Mouse (Mus musculus) CH12.LX (cell line): Measurements from ENCODE around the gene Fer. TPM values are rescaled to one million over a fixed set of nuclear protein-coding genes. Genes with fewer than 3 reads are reported as not detected.
A peak's percentile ranks its signal among the peaks of the same experiment; 100 is the strongest.

Experiments
- DNase-seq: peaks from one replicate; pipeline ENCODE4 v3.0.0-alpha.2; 2013; ENCODE audit errors: extremely low read depth
- H3K27ac ChIP-seq: 2 replicates; pipeline ENCODE4 v1.5.1; 2012; ENCODE audit warnings: low read depth, mild to moderate bottlenecking, control low read depth, moderate library complexity; ENCODE audit not compliant: insufficient read depth
- H3K27me3 ChIP-seq: replicated peaks from 2 replicates; pipeline ENCODE3; 2012; ENCODE audit warnings: inconsistent platforms
- H3K36me3 ChIP-seq, 2 experiments: replicated peaks in 1 of 2; 2 replicates each; pipeline versions ENCODE3 to v1.6.1; 2012; ENCODE audit warnings: inconsistent platforms in 1 of 2, low read length in 1 of 2, mild to moderate bottlenecking in 1 of 2, mixed read lengths in 1 of 2, moderate library complexity in 1 of 2; ENCODE audit not compliant: control insufficient read depth in 1 of 2, insufficient read depth in 1 of 2
- H3K4me1 ChIP-seq, 2 experiments: 2 replicates each; pipeline ENCODE4 v1.6.1; 2012; ENCODE audit warnings: inconsistent platforms in 1 of 2, moderate library complexity in 1 of 2; ENCODE audit not compliant: insufficient read depth in 2 of 2, control insufficient read depth in 1 of 2
- H3K4me2 ChIP-seq: 2 replicates; pipeline ENCODE4 v1.6.1; 2012; ENCODE audit warnings: low read depth, mild to moderate bottlenecking, control low read depth; ENCODE audit not compliant: poor library complexity, insufficient read depth, severe bottlenecking
- H3K4me3 ChIP-seq, 3 experiments: fragments of 150-350 bp in 1 of 3; sonication (generic) in 1 of 3; replicated peaks in 1 of 3; 2 replicates each; pipeline versions ENCODE3 to v1.5.1; 2011 to 2012; ENCODE audit warnings: low read depth in 2 of 3, low read length in 2 of 3, mild to moderate bottlenecking in 2 of 3, moderate library complexity in 2 of 3, control low read depth in 1 of 3, improper control_type of control experiment in 1 of 3, inconsistent platforms in 1 of 3, mixed read lengths in 1 of 3; ENCODE audit not compliant: poor library complexity in 1 of 3
- H3K79me2 ChIP-seq: replicated peaks from 2 replicates; pipeline ENCODE4 v1.6.1; 2012; ENCODE audit warnings: mild to moderate bottlenecking, moderate library complexity; ENCODE audit not compliant: control insufficient read depth, poor library complexity, insufficient read depth, severe bottlenecking; ENCODE audit errors: extremely low read depth
- H3K9ac ChIP-seq: 2 replicates; pipeline ENCODE4 v1.6.1; 2012; ENCODE audit warnings: low read depth, mild to moderate bottlenecking, control low read depth, moderate library complexity; ENCODE audit not compliant: insufficient read depth
- H3K9me3 ChIP-seq: replicated peaks from 2 replicates; pipeline ENCODE3; 2012; ENCODE audit warnings: low read length, inconsistent platforms, mixed read lengths
- BHLHE40 ChIP-seq: IDR thresholded peaks from 2 replicates; pipeline ENCODE4 v1.6.1; 2011; ENCODE audit warnings: mild to moderate bottlenecking, low read depth, low read length, improper control_type of control experiment
- CHD1 ChIP-seq: IDR thresholded peaks from 2 replicates; pipeline ENCODE4 v1.6.1; 2012; ENCODE audit warnings: low read depth, low read length, improper control_type of control experiment, inconsistent platforms
- E2F4 ChIP-seq: IDR thresholded peaks from 2 replicates; pipeline ENCODE4 v1.6.1; 2011; ENCODE audit warnings: low read depth, low read length, improper control_type of control experiment; ENCODE audit not compliant: insufficient replicate concordance
- EP300 ChIP-seq: IDR thresholded peaks from 2 replicates; pipeline ENCODE4 v1.6.1; 2011; ENCODE audit warnings: low read length, improper control_type of control experiment
- ETS1 ChIP-seq: conservative IDR thresholded peaks from 2 replicates; pipeline ENCODE4 v1.6.1; 2012; ENCODE audit warnings: low read depth, mild to moderate bottlenecking, inconsistent platforms, low read length, improper control_type of control experiment, moderate library complexity
- GABPA ChIP-seq: IDR thresholded peaks from 2 replicates; pipeline ENCODE4 v1.6.1; 2012; ENCODE audit warnings: low read depth, low read length, improper control_type of control experiment, inconsistent platforms; ENCODE audit not compliant: insufficient replicate concordance
- IRF4 ChIP-seq: IDR thresholded peaks from 2 replicates; pipeline ENCODE4 v1.6.1; 2014; ENCODE audit warnings: low read depth, mild to moderate bottlenecking, inconsistent platforms, low read length, improper control_type of control experiment
- JUN ChIP-seq: IDR thresholded peaks from 2 replicates; pipeline ENCODE4 v1.6.1; 2011; ENCODE audit warnings: low read depth, mild to moderate bottlenecking, low read length, improper control_type of control experiment, moderate library complexity; ENCODE audit not compliant: insufficient read depth
- JUND ChIP-seq: conservative IDR thresholded peaks from 2 replicates; pipeline ENCODE4 v1.6.1; 2011; ENCODE audit warnings: low read depth, low read length, improper control_type of control experiment
- KAT2A ChIP-seq: IDR thresholded peaks from 2 replicates; pipeline ENCODE4 v1.6.1; 2012; ENCODE audit warnings: low read length, improper control_type of control experiment, inconsistent platforms; ENCODE audit not compliant: insufficient replicate concordance
- MAX ChIP-seq: IDR thresholded peaks from 2 replicates; pipeline ENCODE4 v1.6.1; 2011; ENCODE audit warnings: low read length, improper control_type of control experiment
- MEF2A ChIP-seq: IDR thresholded peaks from 2 replicates; pipeline ENCODE4 v1.6.1; 2014; ENCODE audit warnings: low read depth, mild to moderate bottlenecking, inconsistent platforms, low read length, improper control_type of control experiment, borderline replicate concordance
- MYC ChIP-seq: IDR thresholded peaks from 2 replicates; pipeline ENCODE4 v1.6.1; 2011; ENCODE audit warnings: low read depth, mild to moderate bottlenecking, improper control_type of control experiment, low read length
- PAX5 ChIP-seq: IDR thresholded peaks from 2 replicates; pipeline ENCODE4 v1.6.1; 2012; ENCODE audit warnings: low read length, inconsistent platforms, mixed read lengths
- USF2 ChIP-seq: conservative IDR thresholded peaks from 2 replicates; pipeline ENCODE4 v1.6.1; 2011; ENCODE audit warnings: low read depth, low read length, improper control_type of control experiment
- ZC3H11A ChIP-seq: IDR thresholded peaks from 2 replicates; pipeline ENCODE4 v1.6.1; 2012; ENCODE audit warnings: low read depth, mild to moderate bottlenecking, inconsistent platforms, low read length, improper control_type of control experiment
- ZKSCAN1 ChIP-seq: IDR thresholded peaks from 2 replicates; pipeline ENCODE4 v1.6.1; 2012; ENCODE audit warnings: low read depth, inconsistent platforms, low read length, improper control_type of control experiment, borderline replicate concordance
- ZNF384 ChIP-seq: IDR thresholded peaks from 2 replicates; pipeline ENCODE4 v1.6.1; 2012; ENCODE audit warnings: low read depth, low read length, improper control_type of control experiment, inconsistent platforms
- dilution Hi-C: fragments of 300-500 bp; cut with MboI; formaldehyde crosslinking; loops from 2 replicates; pipeline ENCODE4 v1.14.3; 2020; ENCODE audit warnings: low sequenced_read_pairs; ENCODE audit not compliant: extremely low pct_unique_long_range_greater_than_20kb, extremely low pct_ligation_motif_present
- in situ Hi-C: fragments of 300-500 bp; cut with MboI; formaldehyde crosslinking; loops from 3 replicates; pipeline ENCODE4 v1.14.3; 2019; ENCODE audit warnings: low sequenced_read_pairs, low pct_ligation_motif_present, low pct_unique_long_range_greater_than_20kb, mixed read lengths
- polyA plus RNA-seq: library from polyadenylated mRNA; unstranded; fragments of >175 nt; gene quantifications from 2 replicates; pipeline ENCODE4 v1.2.1, GENCODE M21; 2012; ENCODE audit warnings: low read depth; ENCODE audit not compliant: insufficient read length
- total RNA-seq, 2 experiments: library from RNA; depleted of rRNA; stranded (reverse); fragments of 300-350 nt in 1 of 2; fragments of >200 nt in 1 of 2; gene quantifications; 2 replicates each; pipeline ENCODE4 v1.2.3; 2012 to 2014

The Fer gene
- total and polyA plus RNA-seq, 3 experiments = 4.3 to 4.9 (median 4.5) TPM

DNA sequence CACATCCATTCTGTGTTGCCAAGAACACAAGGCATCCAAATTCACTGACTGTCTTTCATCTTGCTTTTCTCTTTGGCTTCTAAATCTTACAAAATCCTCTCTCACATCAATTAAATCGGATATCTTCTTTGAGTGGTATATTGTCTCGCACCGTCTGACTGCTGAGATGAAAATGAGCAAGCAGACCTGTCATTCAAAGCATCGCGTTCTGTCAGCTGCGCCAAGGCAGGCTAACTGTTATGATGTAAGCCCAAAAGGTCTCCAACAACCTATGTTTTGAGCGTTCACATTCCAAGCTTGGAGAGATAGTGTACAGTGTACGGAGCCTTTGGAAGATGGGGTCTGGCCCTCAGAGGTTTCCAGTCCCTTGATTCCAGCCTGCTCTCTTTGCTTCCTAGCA, 26.2 kb upstream of the Fer start:
- dilution Hi-C loops = no loop called here
- in situ Hi-C loops = no loop called here
- H3K27me3 ChIP-seq = peaks cover 6% of the 10 kb centered on the region
- H3K9ac ChIP-seq = no peak overlapping the region
- no peak for DNase-seq
- H3K4me3 ChIP-seq = no peak overlapping the region
- no peak for TF ChIP-seq ZNF384
- no peak for TF ChIP-seq ZKSCAN1
- no peak for TF ChIP-seq CHD1
- no peak overlapping the region for H3K27ac ChIP-seq
- peaks cover 9% of the 10 kb centered on the region for H3K9me3 ChIP-seq
- H3K79me2 ChIP-seq = no peaks in the 10 kb centered on the region
- peaks cover 0 to 4% of the 10 kb centered on the region in 2 experiments; a peak in 1 of 4 replicates for H3K4me1 ChIP-seq
- H3K4me2 ChIP-seq = no peak overlapping the region
- H3K36me3 ChIP-seq = no peaks in the 10 kb centered on the region

- in situ Hi-C loops (no loop called here), dilution Hi-C loops (no loop called here)
- TF ChIP-seq ETS1 = peak; percentile 68; the same call in 1 of the 2 replicates
- TF ChIP-seq EP300 = peak; percentile 78
- no peak for TF ChIP-seq ZKSCAN1
- TF ChIP-seq E2F4 = no peak
- TF ChIP-seq KAT2A = no peak
- TF ChIP-seq MEF2A = peak; percentile 49; the same call in 1 of the 2 replicates
- no peak for TF ChIP-seq ZC3H11A
- peak; percentile 58 for TF ChIP-seq JUND
- TF ChIP-seq BHLHE40 = no peak
- TF ChIP-seq MYC = no peak
- TF ChIP-seq GABPA = no peak
- TF ChIP-seq IRF4 = no peak; the same call in 1 of the 2 replicates
- TF ChIP-seq JUN = peak; percentile 56; the same call in 1 of the 2 replicates
- TF ChIP-seq PAX5 = no peak
- TF ChIP-seq MAX = no peak
- TF ChIP-seq USF2 = no peak
- Histone ChIP-seq H3K4me2 (peak overlapping the region; percentile 87), H3K79me2 (no peaks in the 10 kb centered on the region), H3K9ac (no peak overlapping the region), H3K27ac (no peak overlapping the region), H3K4me1 (peaks cover 0 to 4% of the 10 kb centered on the region in 2 experiments; a peak in 1 of 4 replicates), H3K4me3 (no peak overlapping the region), H3K36me3 (no peaks in the 10 kb centered on the region), H3K9me3 (peaks cover 9% of the 10 kb centered on the region), H3K27me3 (peaks cover 9% of the 10 kb centered on the region)
- no peak for DNase-seq
Observed at GRCm38 (mm10) chr17:63838144-63838543, 24.7 kb upstream of the Fer start.
